Mouse (Mus musculus): Measurements from ENCODE around the gene Galnt12. TPM values are rescaled to one million over a fixed set of nuclear protein-coding genes. Genes with fewer than 3 reads are reported as not detected.

Gene Galnt12
- total RNA-seq, 2 experiments from 2014 or later = 0.29 to 0.35 TPM

GRCm38 (mm10) chr4:47141444-47142154 lies 49.9 kb downstream of the Galnt12 start:
- DNase-seq = no peak
- intact Hi-C loops (cut with DNase I; ENCODE audit: low total_unique reads) = no loop called here

GRCm38 (mm10) chr4:47143849-47144248 lies 52.1 kb downstream of the Galnt12 start:
- no peak for DNase-seq
- intact Hi-C loops (cut with DNase I; ENCODE audit: low total_unique reads) = no loop called here

GRCm38 (mm10) chr4:47145341-47145740 lies 53.6 kb downstream of the Galnt12 start:
- intact Hi-C loops (cut with DNase I; ENCODE audit: low total_unique reads) = no loop called here
- DNase-seq = no peak

- intact Hi-C loops (cut with DNase I; ENCODE audit: low total_unique reads) = no loop called here
- no peak for DNase-seq
These were observed 54.9 kb downstream of the Galnt12 start for GRCm38 (mm10) chr4:47146561-47146960.

- intact Hi-C loops (cut with DNase I; ENCODE audit: low total_unique reads) = no loop called here
- no peak for DNase-seq
These were observed 58.3 kb downstream of the Galnt12 start for GRCm38 (mm10) chr4:47149963-47150362.

GRCm38 (mm10) chr4:47150806-47151205 lies 59.1 kb downstream of the Galnt12 start:
- intact Hi-C loops (cut with DNase I; ENCODE audit: low total_unique reads) = no loop called here

GRCm38 (mm10) chr4:47151553-47152183 lies 60.0 kb downstream of the Galnt12 start:
- intact Hi-C loops (cut with DNase I; ENCODE audit: low total_unique reads) = no loop called here
- peak; percentile 43 for DNase-seq

More at GRCm38 (mm10) chr4:47150806-47151205, 59.1 kb downstream of the Galnt12 start:
- DNase-seq = no peak

- no peak for DNase-seq
- intact Hi-C loops (cut with DNase I; ENCODE audit: low total_unique reads) = no loop called here
These were observed 69.5 kb downstream of the Galnt12 start for GRCm38 (mm10) chr4:47161103-47161755.

GRCm38 (mm10) chr4:47161756-47162587 lies 70.3 kb downstream of the Galnt12 start:
- DNase-seq = no peak
- intact Hi-C loops (cut with DNase I; ENCODE audit: low total_unique reads) = no loop called here

- intact Hi-C loops (cut with DNase I; ENCODE audit: low total_unique reads) = no loop called here
These were observed 80.6 kb downstream of the Galnt12 start for GRCm38 (mm10) chr4:47172314-47172713.

More at GRCm38 (mm10) chr4:47172314-47172713, 80.6 kb downstream of the Galnt12 start:
- no peak for DNase-seq

Other genes starting within 250 kb of the Galnt12 start
- gene Gabbr2, start 100.0 kb upstream of the Galnt12 start, total RNA-seq (2021) = under 1 TPM; 0.14 to 0.20 TPM
- gene Anks6, start 34.5 kb upstream of the Galnt12 start, total RNA-seq (2021) = 1 to 10 TPM; 2.9 to 3.0 TPM
- 100 to 1,000 TPM; 212 to 288 TPM for gene Col15a1, start 116.3 kb downstream of the Galnt12 start, total RNA-seq (2021)